ENCODE assay signal across 10 mouse cellular contexts in the genomic region with DNA sequence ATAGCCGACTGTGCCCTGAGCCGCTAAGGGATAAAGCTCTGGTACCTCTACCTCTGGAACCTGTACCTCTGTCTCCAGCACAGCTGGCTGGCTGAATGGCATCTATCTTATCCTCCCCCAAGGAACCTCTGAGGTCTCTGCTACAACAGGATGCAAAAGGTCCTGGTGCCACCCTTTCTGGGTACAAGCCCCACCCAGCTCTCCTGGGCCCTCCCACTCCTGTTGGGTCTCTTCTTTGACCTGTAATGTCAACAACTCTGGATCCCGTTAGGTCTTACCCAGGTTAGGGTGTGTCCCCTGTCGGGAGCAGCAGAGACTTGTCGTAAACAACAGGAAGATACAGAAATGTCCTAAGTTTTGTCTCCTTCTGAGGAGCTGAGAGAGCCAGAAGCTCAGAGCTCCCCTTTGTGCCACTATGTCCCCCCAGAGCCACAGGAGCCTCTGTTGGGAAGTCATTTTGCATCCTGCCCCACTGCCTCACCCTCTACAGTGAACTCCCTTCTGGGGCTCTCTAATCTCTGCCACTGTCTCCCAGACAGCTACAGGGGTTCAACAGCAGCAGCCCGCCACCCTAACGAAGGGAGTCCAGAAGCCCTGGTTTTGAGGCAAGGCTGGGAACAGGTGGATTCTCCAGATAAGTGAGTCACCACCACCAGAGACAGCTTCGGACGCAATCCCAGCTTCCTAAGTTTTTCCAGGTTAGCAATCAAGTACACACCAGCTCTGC. TPM values are rescaled to one million over a fixed set of nuclear protein-coding genes. Genes with fewer than 3 reads are reported as not detected.
DNase-seq lines count a peak whose midpoint lies in the region; ATAC-seq and TF ChIP-seq lines count a peak whose summit lies in the region.
"Had no signal": no experiment of that assay in that cellular context is flagged by ENCODE, and none has a peak within 500 bp of the region (broad histone marks: within the 10 kb centered on the region; RNA-seq: fewer than 3 reads in every experiment).

No protein-coding gene starts in this region.

- peak overlapping the region; percentile 54; the same call in 1 of the 2 replicates for H3K27ac ChIP-seq in midbrain, embryonic 12.5 days (replicated peaks)
- H3K27ac ChIP-seq in midbrain, postnatal 0 days (ENCODE audit: low read depth, low read length) = no peak overlapping the region
- H3K27ac ChIP-seq in limb, embryonic 13.5 days = 0 out of 2 replicates have a peak overlapping the region, but pooled peaks have one; percentile 28

- H3K36me3 ChIP-seq in midbrain, embryonic 12.5 days = peaks cover 18% of the 10 kb centered on the region; the same call in 1 of the 2 replicates
- H3K36me3 ChIP-seq in midbrain, postnatal 0 days (ENCODE audit: insufficient read depth, low read length) = no peaks in the 10 kb centered on the region
- peaks cover 35% of the 10 kb centered on the region for H3K36me3 ChIP-seq in limb, embryonic 13.5 days

- no peak overlapping the region for H3K9ac ChIP-seq in midbrain, embryonic 12.5 days (replicated peaks)
- no peak overlapping the region for H3K9ac ChIP-seq in midbrain, postnatal 0 days (replicated peaks; ENCODE audit: low read length, poor library complexity, severe bottlenecking)
- H3K9ac ChIP-seq in limb, embryonic 13.5 days = no peak overlapping the region
- H3K9ac ChIP-seq: neural tube, embryonic 12.5 days had no signal

- H3K4me1 ChIP-seq in midbrain, embryonic 12.5 days = peaks cover 61% of the 10 kb centered on the region
- H3K4me1 ChIP-seq in midbrain, postnatal 0 days (ENCODE audit: insufficient read depth, low read length) = peaks cover 13% of the 10 kb centered on the region
- peaks cover 74% of the 10 kb centered on the region for H3K4me1 ChIP-seq in limb, embryonic 13.5 days

- no peak for ATAC-seq in midbrain, embryonic 12.5 days (ENCODE audit: low FRiP score, low read depth)
- no peak for ATAC-seq in midbrain, postnatal 0 days (ENCODE audit: low FRiP score)
- no peak for ATAC-seq in limb, embryonic 13.5 days (ENCODE audit: low FRiP score, low read depth)

- no peak for TF ChIP-seq CTCF in midbrain, postnatal 0 days (IDR thresholded peaks at IDR 0.05)

- H3K4me3 ChIP-seq in midbrain, embryonic 12.5 days = no peak overlapping the region
- no peak overlapping the region for H3K4me3 ChIP-seq in midbrain, postnatal 0 days (ENCODE audit: low read depth, low read length)
- H3K4me3 ChIP-seq in limb, embryonic 13.5 days = no peak overlapping the region
- H3K4me3 ChIP-seq: neural tube, embryonic 12.5 days had no signal

- no peaks in the 10 kb centered on the region for H3K9me3 ChIP-seq in midbrain, embryonic 12.5 days
- no peaks in the 10 kb centered on the region for H3K9me3 ChIP-seq in midbrain, postnatal 0 days (ENCODE audit: low read length)
- no peaks in the 10 kb centered on the region for H3K9me3 ChIP-seq in limb, embryonic 13.5 days
- H3K9me3 ChIP-seq: neural tube, embryonic 12.5 days had no signal

- H3K4me2 ChIP-seq in midbrain, embryonic 12.5 days (replicated peaks) = no peak overlapping the region
- H3K4me2 ChIP-seq in midbrain, postnatal 0 days (ENCODE audit: low read depth, low read length, poor library complexity, severe bottlenecking) = no peak overlapping the region
- H3K4me2 ChIP-seq in limb, embryonic 13.5 days (replicated peaks) = no peak overlapping the region
- H3K4me2 ChIP-seq: neural tube, embryonic 12.5 days had no signal

- WGBS in midbrain, embryonic 12.5 days = 87% methylated on average over 9 of the region's 9 CpGs
- WGBS in midbrain, postnatal 0 days = 83% methylated on average over 9 of the region's 9 CpGs
- WGBS in limb, embryonic 13.5 days = 77% methylated on average over 9 of the region's 9 CpGs

- no peaks in the 10 kb centered on the region for H3K27me3 ChIP-seq in midbrain, embryonic 12.5 days
- H3K27me3 ChIP-seq in midbrain, postnatal 0 days (ENCODE audit: insufficient read depth, low read length) = no peaks in the 10 kb centered on the region
- no peaks in the 10 kb centered on the region for H3K27me3 ChIP-seq in limb, embryonic 13.5 days
- H3K27me3 ChIP-seq: neural tube, embryonic 12.5 days had no signal

- DNase-seq in heart, adult 11 months = peak; percentile 92
- no peak for DNase-seq in heart, adult 9 months (ENCODE audit: low spot score in 2 of 2)
- DNase-seq in midbrain, postnatal 0 days (ENCODE audit: low spot score) = no peak
- peak; percentile 47 for DNase-seq in thymus, postnatal 0 days (ENCODE audit: low spot score)
- DNase-seq in urinary bladder, adult 2 months (ENCODE audit: low spot score) = no peak
- DNase-seq in cerebellum, adult 9-11 months = no peak
- DNase-seq: layer of hippocampus, postnatal 36 days had no signal

RNA-seq across cellular contexts. Expression of a gene that starts 47.1 kb away (rescaled TPM):
- polyA plus RNA-seq in midbrain, embryonic 12.5 days (2016; fragmentation: Nextera tagmentation; extraction: Ambion mirVana) = 65.0 and 70.2 TPM in 2 replicates
- total RNA-seq in midbrain, postnatal 0 days (2014; rRNA removed) = 32.0 and 38.3 TPM in 2 replicates
- polyA plus RNA-seq in midbrain, postnatal 0 days (2015; fragmentation: Nextera tagmentation; extraction: Ambion mirVana) = 45.3 and 48.5 TPM in 2 replicates
- polyA plus RNA-seq in limb, embryonic 13.5 days (2015; fragmentation: Nextera tagmentation; extraction: Ambion mirVana) = 51.6 and 63.1 TPM in 2 replicates
- polyA plus RNA-seq in thymus, postnatal 0 days (2015; fragmentation: Nextera tagmentation; extraction: Ambion mirVana) = 19.7 and 24.1 TPM in 2 replicates
- 9.4 and 14.4 TPM in 2 replicates for polyA plus RNA-seq in urinary bladder, adult 2 months (2012; rRNA removed)

Comparison
In these comparisons a context has a peak if more than half of its experiments do, and no peak if none do; other contexts are left out.
1. DNase-seq: peak in heart, adult 11 months (single experiment) and thymus, postnatal 0 days (single experiment); none in heart, adult 9 months (0 of 2), midbrain, postnatal 0 days (single experiment), urinary bladder, adult 2 months (single experiment) and cerebellum, adult 9-11 months (single experiment).